Mouse (Mus musculus) hematopoietic stem cell, adult 5-6 weeks (primary cell): Measurements from ENCODE around the gene Xdh. TPM values are rescaled to one million over a fixed set of nuclear protein-coding genes. Genes with fewer than 3 reads are reported as not detected.
A peak's percentile ranks its signal among the peaks of the same experiment; 100 is the strongest.

Experiments
- ATAC-seq, 2 experiments: fragments of 125-278 bp in 1 of 2; replicated peaks in 1 of 2; 2 replicates each; pipeline ENCODE4 v1.8.0; 2016 to 2017; ENCODE audit warnings: inconsistent platforms in 2 of 2, mild to moderate bottlenecking in 2 of 2, moderate number of reproducible peaks in 2 of 2, low read depth in 1 of 2, moderate TSS enrichment in 1 of 2; ENCODE audit not compliant: low FRiP score in 2 of 2, poor library complexity in 2 of 2, severe bottlenecking in 2 of 2, insufficient read depth in 1 of 2, low TSS enrichment in 1 of 2
- total RNA-seq: library from RNA; stranded (forward); fragments of 172-1452, 232-1000 nt; gene quantifications from 2 replicates; pipeline ENCODE4 v1.2.3, GENCODE M21; 2017

Xdh gene
- total RNA-seq, 1 experiment from 2014 or later, result 7.8 TPM

DNA sequence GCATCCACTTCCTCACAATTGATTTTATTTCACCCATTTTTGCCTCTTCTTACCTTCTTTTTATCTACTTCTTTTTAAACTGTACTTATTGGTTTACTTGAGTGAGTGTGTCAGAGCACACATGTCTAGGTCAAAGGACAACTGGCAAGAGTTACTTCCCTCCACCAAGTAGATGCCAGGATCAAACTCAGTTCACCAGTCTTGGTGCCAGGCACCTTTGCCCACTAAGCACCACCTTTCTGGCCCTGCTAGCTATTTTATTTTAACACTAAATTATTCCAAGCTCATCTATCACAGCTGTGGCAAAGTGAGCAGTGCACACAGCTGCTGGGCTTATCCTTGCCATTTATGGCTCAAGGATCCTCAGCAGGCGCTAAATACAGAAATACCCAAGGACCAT is 46.9 kb downstream of the Xdh start:
- ATAC-seq, result no peak

DNA sequence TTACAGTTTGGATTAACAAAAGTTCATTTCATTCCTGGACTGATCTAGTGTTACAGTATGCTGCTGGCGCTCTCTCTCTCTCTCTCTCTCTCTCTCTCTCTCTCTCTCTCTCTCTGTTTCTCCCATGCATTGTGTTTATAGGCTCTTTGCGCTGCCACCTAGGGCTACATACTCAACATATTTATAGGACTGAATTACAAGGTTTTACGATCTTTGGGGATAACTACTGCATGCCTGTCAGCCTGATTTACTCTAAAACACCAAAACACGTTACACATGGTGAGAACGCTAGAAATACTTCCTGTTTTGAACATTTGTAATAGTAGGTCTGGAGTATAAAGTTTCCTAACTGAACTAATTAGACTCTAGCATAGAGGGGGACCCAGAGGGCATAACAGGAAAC is 47.8 kb downstream of the Xdh start:
- ATAC-seq, result peak; percentile 63 to 74; a peak in 3 of 4 replicates

DNA sequence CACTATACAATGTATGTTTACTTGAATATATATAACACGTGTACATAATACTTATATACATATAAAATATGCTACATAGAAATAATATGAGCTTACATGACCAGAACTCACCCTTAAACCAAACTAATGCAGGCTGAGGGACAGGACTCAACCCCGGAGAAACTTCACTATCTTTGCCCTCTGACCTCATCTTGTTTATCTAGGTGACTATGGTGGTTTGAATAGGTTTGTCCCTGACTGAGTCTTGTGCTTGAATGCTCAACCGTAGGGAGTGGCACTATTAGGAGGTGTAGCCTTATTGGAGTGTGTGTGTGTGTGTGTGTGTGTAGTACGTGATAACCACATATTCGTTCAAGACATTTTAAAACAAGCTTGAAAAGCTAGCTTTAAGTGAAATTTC is 55.6 kb downstream of the Xdh start:
- ATAC-seq, result no peak

DNA sequence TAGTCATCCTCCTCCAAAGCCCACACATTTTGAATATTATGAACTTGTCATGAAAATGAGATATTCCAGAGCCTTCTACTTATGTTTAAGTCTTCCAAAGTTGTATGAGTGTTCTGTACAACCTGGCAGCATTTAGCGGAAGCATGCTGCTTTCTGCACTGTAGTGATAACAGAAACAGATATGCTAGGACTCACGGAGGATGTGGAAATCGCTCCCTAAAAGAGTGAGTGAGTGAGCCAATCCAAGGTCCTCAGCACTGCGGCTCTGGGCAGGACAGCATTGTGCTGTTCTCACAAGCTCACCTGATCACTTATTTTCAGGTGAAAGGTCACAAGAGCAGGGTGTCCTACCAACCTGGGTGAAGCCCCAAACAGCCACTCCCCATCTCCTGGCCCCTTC is 56.2 kb downstream of the Xdh start:
- ATAC-seq, result peak; percentile 71 to 82

DNA sequence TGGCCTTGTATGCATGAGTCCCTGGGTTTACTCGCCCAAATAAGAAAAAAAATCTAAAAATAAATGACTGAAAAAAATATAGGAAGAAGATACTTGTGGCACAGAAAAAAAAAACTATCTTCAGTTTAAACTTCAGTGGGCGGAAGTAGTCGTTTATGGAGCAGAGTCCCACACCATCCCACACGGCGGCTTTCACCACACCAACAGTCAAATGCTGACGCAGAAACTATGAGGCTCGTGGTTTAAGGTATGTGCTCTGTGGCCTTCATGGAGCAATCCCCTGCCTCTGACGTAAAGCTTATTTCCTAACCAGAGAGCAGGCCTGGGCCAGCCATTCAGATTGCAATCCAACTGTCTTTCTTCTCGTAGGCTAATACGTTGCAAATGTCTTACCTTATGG is 56.8 kb downstream of the Xdh start:
- peak; percentile 81 to 93 for ATAC-seq

DNA sequence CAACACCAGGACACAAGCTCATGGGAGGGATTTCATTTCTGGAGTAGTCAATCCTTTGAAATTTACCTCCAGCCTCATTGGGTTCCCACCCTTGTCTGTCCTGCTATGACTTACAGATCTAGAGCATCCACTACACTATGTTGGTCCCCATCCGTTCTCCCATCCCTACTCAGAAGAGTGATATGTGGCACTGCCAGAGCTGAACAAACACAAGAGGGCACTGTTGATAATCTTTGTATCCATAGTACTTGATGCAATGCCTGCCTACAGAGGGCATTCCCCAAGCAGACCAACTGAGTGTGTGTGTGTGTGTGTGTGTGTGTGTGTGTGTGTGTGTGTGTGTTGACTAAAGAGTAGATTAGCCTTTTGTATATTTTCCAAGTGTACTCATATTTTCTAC is 58.4 kb downstream of the Xdh start:
- ATAC-seq, result peak; percentile 24 to 39; a peak in 1 of 4 replicates

DNA sequence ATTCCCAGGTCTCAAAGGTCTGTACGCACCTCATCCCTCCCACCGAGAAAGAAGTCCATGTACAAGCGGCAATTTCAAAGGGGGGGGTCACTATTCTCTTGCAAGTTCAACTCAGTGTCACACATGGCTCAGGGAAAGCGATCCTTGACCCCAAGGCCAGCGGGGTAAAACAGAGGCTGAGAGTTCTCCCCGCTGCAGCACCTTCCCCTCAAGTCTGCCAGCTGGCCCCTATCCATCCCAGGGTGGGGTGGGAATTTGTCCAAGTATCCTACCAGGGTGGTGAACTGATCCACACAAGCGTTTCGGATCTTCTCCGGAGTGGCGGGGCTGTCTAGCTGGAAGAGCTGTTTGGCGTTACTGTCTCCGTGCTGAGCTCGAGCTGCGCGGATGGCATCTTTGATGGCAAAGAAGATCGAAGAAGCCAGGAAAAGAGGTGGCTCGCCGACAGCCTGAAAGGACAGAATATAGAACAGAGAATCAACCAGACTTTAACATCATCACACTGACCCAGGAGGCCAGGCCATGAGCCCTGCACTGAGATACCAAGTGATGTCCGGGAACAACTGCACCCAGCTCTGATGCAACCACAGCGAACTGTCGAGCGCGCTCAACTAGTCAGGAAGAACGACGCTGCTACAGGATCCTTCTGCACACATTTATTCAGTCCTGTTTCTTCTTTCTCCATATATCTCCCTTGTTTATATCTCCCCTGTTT is 63.8 kb downstream of the Xdh start:
- no peak for ATAC-seq

DNA sequence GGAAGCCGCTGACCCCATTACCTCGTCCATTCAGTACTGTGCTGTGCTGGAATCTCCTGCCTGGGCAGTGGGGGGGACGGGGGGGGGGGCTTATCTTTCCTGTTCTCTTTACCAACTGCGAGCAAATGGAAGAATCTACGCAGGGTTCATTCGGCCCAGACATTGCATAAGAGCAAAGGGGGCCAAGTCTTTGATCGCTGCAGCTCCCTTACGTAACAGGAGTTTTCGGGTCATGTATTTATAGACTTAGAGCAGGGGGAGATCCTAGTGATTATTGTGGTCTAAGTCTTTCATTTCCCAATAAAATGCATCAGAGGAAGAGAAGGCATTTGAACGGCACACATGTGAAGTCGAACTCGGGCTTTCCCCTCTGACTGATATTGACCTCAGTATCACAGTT is 66.7 kb downstream of the Xdh start:
- no peak for ATAC-seq

DNA sequence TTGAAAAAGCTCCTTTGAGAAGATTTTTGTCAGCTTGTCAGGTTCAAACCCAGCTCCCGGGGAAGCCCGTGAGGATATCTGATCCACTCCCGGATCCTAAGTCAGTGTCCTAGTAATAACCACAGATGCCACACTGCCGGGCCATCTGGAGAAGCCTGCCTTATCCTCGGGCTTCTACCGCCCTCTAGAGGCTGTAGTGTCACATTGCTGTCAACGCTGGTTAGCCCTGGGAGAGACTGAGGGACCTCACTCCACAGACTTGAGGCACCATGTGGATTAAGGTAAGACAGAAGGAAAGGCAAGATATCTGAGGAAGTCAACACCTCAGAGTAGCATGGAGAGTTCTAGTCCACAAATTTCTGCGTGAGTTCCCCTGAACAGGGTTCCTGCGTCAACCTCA is 67.8 kb downstream of the Xdh start:
- peak; percentile 88 to 93 for ATAC-seq

DNA sequence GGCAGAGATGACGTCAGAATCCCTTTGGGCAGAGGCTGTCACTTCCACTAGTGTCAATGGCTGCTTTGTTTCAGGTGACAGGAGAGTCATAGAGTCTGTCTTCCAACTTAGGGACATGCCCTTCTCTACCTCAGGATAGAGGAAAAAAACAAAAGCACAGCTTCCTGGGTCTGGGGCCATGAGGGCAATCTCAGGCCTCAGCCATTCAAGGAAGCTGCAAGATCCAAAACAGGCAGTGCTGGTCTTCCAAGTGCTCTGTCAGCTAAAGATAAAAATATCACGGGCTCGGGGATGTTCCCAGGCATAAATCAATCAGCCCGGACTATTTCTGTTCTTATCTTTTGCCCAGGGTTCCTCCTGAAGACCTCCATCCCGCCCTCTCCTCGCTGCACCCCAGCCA is 68.7 kb downstream of the Xdh start:
- ATAC-seq, result no peak

DNA sequence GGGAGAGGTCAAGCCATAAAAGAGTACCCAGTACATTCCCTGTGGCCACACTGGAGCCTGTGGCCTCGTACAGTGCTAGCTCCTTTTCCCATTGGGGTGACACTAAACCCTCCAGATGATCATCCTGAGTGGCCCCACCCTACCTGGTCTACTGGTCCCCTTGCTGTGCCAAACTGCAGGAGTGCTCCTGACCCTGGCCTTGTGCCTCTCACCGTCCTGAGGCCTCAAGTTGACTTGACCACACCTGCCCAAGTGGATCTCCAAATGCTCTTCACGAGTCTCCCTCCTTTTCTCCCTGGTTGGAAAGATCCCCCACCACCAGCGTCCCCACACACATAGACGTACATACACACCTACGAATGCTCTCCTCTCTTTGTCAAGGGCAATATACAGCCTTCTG is 69.7 kb downstream of the Xdh start:
- no peak for ATAC-seq

DNA sequence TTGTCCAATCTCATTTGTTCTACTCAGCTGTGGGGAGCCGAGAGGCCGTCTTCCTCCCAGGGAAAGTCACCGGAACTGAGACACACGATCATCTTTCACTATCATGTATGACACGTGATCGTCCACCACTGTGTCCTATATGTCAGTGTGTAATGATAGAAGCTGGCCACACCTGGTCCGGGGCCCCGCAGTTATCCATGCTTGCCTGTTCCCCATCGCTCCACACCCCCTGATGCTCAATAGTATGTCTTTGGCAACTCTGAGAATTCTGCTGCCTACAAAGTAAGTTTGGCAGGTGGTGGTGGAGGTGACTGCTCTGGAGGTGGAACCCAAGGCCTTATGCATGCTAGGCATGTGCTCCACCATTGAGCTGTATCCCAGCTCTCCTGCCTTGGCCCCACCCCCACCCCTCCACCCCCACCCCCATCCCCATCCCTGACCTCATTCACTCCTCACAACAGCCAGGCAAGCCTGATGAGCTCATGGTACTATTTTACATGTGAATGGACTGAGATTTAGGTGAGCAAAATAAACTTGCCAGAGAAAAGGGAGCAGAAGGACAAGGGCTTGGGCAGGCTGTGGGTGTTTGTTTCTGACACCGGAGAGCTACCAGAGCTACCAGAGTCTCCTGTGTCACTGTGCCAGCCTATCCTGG is 70.6 kb downstream of the Xdh start:
- ATAC-seq, result no peak

DNA sequence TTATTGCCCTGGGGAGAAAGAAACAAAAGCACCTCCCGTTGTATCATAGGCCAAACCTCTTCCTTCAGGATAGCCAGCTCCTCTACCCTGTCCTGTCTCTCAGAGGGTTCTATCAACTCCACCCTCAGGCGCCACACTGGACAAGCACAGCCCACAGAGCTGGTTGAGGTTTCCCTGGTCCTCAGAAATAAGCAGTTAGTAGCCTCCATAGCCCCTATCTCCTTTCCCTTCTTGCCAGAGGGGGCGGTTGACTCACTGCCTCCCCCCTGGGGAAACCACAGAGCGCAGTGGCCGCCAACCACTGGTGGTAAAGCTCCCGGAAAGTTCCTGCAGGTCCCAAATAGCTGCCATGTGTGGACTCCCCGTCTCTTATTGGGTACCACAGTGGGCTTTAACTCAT is 74.3 kb downstream of the Xdh start:
- peak; percentile 43 to 65 for ATAC-seq

DNA sequence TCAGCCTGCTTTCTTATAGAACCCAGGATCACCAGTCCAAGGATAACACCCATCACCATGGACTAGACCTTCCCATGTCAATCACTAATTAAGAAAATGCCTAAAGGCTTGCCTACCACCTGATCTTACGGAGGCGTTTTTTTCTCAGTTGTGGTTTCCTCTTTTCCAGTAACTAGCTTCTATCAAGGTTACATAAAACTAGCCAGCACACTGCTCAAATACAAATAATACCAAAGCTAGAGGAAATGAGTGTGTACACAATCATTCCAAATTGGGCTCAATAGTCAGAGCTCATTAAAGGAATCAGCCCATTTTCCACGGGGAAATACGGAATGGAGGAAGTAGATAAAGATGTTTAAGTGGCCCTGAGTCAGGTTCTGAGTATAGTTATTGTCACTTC is 74.7 kb downstream of the Xdh start:
- ATAC-seq, result peak; percentile 55 to 64; a peak in 3 of 4 replicates

DNA sequence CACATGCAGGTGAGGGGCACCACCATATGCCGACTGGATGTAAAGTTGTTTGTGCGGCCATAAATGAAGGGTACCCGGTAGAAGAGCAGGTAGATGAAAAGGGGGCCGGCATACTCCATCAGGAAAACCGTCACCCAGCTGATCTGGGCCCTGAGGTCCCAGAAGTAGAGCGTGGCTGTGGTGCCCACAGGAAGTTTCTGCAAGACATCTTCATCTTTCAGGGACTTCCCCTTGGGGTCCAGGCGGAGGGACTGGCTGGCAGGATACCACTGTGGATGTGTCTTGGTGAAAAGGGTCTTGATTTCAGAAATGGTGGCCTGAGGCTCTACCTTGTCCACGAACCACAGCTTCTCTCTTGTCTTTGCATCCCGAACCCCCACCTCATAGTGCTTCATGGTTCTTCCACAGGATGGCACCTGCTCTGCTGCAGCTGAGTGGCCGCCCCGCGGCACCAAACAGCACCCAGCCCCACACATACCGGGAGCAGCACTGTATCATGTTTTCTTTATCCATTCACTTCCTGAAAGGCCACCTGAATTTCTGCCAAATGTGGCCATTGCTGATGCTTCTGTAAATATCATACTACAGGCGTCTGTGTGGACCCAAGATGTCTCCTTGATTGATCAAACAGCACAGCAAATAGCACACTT is 78.9 kb downstream of the Xdh start:
- ATAC-seq, result no peak

DNA sequence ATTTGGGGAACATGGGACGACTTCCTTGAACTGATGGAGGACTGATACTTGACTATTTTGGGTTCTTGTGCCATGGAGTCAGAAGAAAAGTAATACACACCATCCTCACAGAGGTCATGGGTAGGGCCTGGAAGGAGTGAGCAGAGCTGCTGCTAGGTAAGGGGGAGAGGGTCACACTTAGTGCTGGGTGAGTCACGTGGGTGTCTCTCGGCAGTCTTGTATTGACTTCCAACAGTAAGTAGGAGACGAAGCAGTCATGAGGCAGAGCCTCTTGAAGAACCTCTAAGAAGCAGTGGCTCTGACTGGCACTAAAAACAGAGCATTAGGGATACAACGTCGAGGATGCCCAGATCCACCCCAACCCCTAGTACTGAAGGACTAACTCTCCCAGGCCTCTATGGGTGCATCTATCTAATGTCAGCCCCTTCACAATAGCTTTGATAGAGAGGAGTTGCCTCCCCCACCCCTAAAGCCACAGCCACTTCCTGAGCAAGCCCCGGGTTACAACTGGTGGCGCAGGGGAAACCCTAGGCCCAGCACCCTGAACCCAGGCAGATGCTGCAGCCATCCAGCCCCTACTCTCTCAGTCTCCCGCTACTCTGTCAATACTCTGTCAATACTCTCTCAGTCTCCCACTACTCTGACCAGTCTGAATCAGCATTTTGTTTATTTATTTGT is 80.8 kb downstream of the Xdh start:
- peak in 1 of 2 experiments; percentile 40; a peak in 1 of 4 replicates for ATAC-seq

DNA sequence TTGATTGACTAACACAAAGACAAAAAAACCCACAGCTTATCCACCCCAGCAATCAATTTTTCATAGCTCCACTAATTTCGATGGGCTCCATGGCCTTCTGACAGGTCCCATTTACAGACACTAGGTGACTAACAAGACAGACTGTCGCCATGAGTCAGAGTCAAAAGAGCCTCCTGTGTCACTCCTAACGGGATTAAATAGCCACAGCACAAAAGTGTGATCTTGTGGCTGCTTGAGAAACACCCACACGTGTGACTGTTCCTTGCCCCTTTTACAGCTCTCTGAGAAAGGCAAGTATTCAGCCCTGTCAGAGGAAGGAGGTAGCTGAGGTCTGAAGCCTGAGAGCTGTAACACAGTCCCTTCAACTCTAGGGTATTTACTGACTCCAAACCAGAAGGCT is 96.3 kb downstream of the Xdh start:
- ATAC-seq, result no peak

DNA sequence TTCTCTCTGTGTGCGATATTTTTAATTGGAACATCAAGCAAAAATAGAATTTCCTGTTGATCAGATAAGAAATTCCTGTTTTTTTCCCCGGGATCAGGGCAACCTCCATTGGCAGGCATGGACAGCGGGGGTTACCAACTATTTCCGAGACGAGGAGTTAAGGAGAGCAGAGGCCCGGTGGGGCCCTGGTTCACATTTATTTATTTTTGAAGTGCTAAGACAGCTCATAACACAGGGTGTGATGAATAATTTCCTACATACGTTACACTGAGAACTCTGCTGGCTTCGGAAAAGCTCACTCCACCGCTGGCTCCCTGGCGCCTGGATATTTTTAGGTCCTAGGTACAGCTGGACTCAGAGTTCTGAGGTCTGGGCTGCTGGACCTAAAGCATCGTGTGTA is 97.0 kb downstream of the Xdh start:
- no peak for ATAC-seq
